Comparison of ENCODE assay signal across 9 mouse cellular contexts in the genomic region with DNA sequence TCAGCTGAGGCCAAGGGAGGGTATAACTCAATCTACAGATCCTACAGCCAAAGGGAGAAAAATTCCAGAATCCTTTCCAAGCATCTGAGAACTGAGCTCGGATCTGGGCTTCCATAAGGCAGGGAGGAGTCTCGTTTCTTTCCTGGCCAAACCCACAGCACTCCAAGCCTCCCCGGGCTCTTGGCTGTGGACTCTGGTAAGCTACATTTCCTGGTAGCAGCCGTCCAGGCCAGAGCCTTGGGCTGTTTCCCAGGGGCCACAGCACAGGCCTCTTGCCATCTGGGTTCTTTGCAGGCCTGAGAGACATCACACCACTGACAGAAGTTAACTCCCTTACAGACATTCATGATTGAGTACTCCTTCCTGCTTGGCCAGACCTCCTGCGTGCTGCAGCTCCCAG.
DNase-seq lines count a peak whose midpoint lies in the region; ATAC-seq lines count a peak whose summit lies in the region.
"Had no signal": no experiment of that assay in that cellular context is flagged by ENCODE, and none has a peak within 500 bp of the region (broad histone marks: within the 10 kb centered on the region; RNA-seq: fewer than 3 reads in every experiment).

No protein-coding gene starts in this region.

- ATAC-seq in inflammation-experienced regulatory T-cells, adult 6 months = no peak
- ATAC-seq: liver, embryonic 12.5 days had no signal

- DNase-seq in adrenal gland, adult 2 months = peak; percentile 25
- DNase-seq in adrenal gland, postnatal 25 days = no peak
- peak; percentile 35 for DNase-seq in layer of hippocampus, adult 9-11 months
- no peak for DNase-seq in layer of hippocampus, adult 11-12 months (ENCODE audit: low spot score)
- peak; percentile 50 for DNase-seq in gastrocnemius, adult 18-20 months (ENCODE audit: low spot score)
- DNase-seq in kidney, postnatal 10 days = peak; percentile 61
- no peak for DNase-seq in thymus, postnatal 25 days

Comparison
In these comparisons a context has a peak if more than half of its experiments do, and no peak if none do; other contexts are left out.
1. DNase-seq: peak in adrenal gland, adult 2 months (single experiment), layer of hippocampus, adult 9-11 months (single experiment), gastrocnemius, adult 18-20 months (single experiment) and kidney, postnatal 10 days (single experiment); none in adrenal gland, postnatal 25 days (single experiment), layer of hippocampus, adult 11-12 months (single experiment) and thymus, postnatal 25 days (single experiment).